Mouse (Mus musculus) forebrain, embryonic 15.5 days (tissue): ENCODE measurements at regions not wholly inside any gene's neighbourhood (a gene's known extent, or its start where the extent isn't known, plus 50 kb on each side); places are given as distances from the start of the nearest gene placed in this dataset.

Experiments used
- ATAC-seq: fragments of 200-750 bp; cut with Nextera tagmentation; replicated peaks from 2 replicates; pipeline ENCODE4 v1.8.0; 2017; ENCODE audit warnings: mild to moderate bottlenecking, moderate TSS enrichment, moderate library complexity
- H3K27ac ChIP-seq: fragments of 300-500 bp; sonication (generic); replicated peaks from 2 replicates; pipeline ENCODE4 v1.5.1; 2015; ENCODE audit warnings: mild to moderate bottlenecking, inconsistent platforms
- H3K27me3 ChIP-seq: fragments of 300-500 bp; sonication (generic); 2 replicates; pipeline ENCODE4 v1.6.1; 2015; ENCODE audit warnings: inconsistent platforms
- H3K36me3 ChIP-seq: fragments of 300-500 bp; sonication (generic); 2 replicates; pipeline ENCODE4 v1.6.1; 2015; ENCODE audit warnings: mild to moderate bottlenecking, inconsistent platforms
- H3K4me1 ChIP-seq: fragments of 300-500 bp; sonication (generic); 2 replicates; pipeline ENCODE4 v1.6.1; 2015; ENCODE audit warnings: inconsistent platforms
- H3K4me2 ChIP-seq: fragments of 300-500 bp; sonication (generic); replicated peaks from 2 replicates; pipeline ENCODE4 v1.6.1; 2015; ENCODE audit warnings: mild to moderate bottlenecking, inconsistent platforms
- H3K4me3 ChIP-seq: fragments of 300-500 bp; sonication (generic); 2 replicates; pipeline ENCODE4 v1.5.1; 2015; ENCODE audit warnings: mild to moderate bottlenecking, inconsistent platforms
- H3K9ac ChIP-seq: fragments of 300-500 bp; sonication (generic); replicated peaks from 2 replicates; pipeline ENCODE4 v1.6.1; 2015; ENCODE audit warnings: mild to moderate bottlenecking, inconsistent platforms
- H3K9me3 ChIP-seq: fragments of 300-500 bp; sonication (generic); 2 replicates; pipeline ENCODE4 v1.6.1; 2016; ENCODE audit warnings: inconsistent platforms
- WGBS: fragments of 180-500 bp; shearing (Covaris S2); methylation state at CpG from one replicate; pipeline ENCODE4 v1.1.7; 2015; ENCODE audit warnings: mixed read lengths; 5-methylcytosine and 5-hydroxymethylcytosine counted together

DNA sequence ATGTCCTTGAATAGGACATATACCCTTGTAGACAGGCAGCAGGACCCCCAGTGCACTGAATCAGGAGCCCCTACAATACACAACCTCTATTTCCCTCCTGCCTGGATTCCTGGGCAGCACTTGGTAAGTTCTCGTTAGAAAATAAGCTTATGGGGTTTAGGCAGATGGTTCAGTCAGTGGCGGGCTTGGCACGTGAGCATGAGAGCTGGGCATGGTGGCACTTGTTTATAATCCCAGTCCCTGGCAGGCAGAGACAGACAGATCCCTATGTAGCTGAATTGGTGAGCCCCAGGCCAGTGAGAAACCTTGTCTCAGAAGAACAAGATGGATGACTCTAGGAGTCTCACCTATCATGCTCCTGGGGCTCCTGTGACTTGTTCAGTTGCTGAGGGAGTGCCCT, 198.9 kb downstream of the Gadd45g start:
- 45% methylated on average over 3 of the region's 3 CpGs for WGBS
- no peak overlapping the region for H3K4me3 ChIP-seq
- no peak overlapping the region for H3K4me2 ChIP-seq
- H3K9me3 ChIP-seq = no peaks in the 10 kb centered on the region
- 0 out of 2 replicates have a peak overlapping the region, but pooled peaks have one; percentile 24 for H3K27ac ChIP-seq
- H3K36me3 ChIP-seq = no peaks in the 10 kb centered on the region
- no peak overlapping the region for H3K9ac ChIP-seq
- H3K4me1 ChIP-seq = peaks cover 46% of the 10 kb centered on the region
- H3K27me3 ChIP-seq = no peaks in the 10 kb centered on the region
- 0 out of 2 replicates have a peak, but pooled peaks have one; percentile 18 for ATAC-seq

DNA sequence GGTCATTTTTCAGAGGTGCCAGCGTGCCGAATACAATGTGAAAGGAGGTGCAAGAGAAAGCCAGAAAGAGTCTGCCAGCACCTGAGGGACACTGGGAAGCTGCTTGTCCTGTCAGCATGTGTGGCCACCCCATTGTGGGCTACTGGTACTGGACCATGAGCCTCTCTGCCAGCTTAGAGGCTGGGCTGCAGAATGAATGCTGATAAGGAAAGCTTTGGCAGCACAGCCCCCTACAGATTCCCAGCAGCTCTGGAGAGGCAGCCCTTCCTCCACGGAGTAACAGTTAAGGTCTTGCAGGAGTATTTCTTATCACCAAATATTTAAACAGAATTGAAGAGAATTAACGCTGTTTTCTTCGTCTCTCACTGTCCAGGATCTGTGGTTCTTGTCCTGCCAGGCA, 199.5 kb downstream of the Gadd45g start:
- Histone ChIP-seq H3K4me1 (peaks cover 46% of the 10 kb centered on the region), H3K27me3 (no peaks in the 10 kb centered on the region), H3K9ac (0 out of 2 replicates have a peak overlapping the region, but pooled peaks have one; percentile 16), H3K4me3 (no peak overlapping the region), H3K4me2 (no peak overlapping the region), H3K27ac (peak overlapping the region; percentile 24; the same call in 1 of the 2 replicates), H3K9me3 (no peaks in the 10 kb centered on the region), H3K36me3 (no peaks in the 10 kb centered on the region)
- 53% methylated on average over 5 of the region's 5 CpGs for WGBS
- ATAC-seq = peak; percentile 31; the same call in 1 of the 2 replicates

DNA sequence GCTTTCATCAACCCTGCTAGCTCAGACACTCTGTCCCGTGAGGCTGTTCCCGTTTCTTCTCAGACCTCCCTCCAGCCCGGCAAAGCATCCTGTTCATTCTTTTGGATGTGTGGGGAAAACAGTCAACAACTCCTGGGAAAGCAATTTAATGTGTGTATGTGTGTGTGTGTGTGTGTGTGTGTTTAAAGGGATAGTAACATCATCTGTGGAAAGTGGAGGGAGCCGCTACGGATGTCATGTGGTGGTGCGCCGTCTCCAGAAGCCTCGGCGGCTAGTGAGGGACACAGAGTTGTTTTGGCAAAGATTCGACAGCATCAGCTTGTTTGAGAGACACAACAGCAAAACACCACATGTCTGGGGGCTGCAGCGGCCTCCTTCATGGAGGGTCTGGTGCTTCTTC, 200.2 kb downstream of the Gadd45g start:
- Histone ChIP-seq H3K9ac (no peak overlapping the region), H3K36me3 (no peaks in the 10 kb centered on the region), H3K4me2 (no peak overlapping the region; the same call in 1 of the 2 replicates), H3K27ac (peak overlapping the region; percentile 24; the same call in 1 of the 2 replicates), H3K4me3 (no peak overlapping the region), H3K27me3 (no peaks in the 10 kb centered on the region), H3K9me3 (no peaks in the 10 kb centered on the region), H3K4me1 (peaks cover 40% of the 10 kb centered on the region)
- 0 out of 2 replicates have a peak, but pooled peaks have one; percentile 17 for ATAC-seq
- WGBS = 42% methylated on average over 11 of the region's 11 CpGs

DNA sequence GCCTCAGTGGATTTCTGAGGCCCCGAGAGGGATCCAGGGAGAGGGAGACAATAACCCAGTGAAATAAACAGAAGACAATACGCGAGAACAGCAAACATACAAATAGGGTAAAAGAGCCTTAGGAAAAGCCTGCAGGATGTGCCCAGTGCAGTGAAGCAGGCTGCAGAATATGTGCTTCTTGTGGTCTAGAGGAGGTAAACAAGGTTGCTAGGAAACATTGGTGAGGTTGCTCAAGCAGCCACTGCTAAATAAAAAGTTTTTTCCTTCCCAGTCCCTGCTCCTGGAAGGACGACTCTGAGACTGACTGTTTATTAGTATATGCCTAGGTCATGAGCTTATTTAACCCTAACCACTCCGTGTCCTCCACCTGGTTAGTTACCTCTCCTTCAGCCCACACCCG, 201.5 kb downstream of the Gadd45g start:
- no peak overlapping the region for H3K9ac ChIP-seq
- H3K27me3 ChIP-seq = no peaks in the 10 kb centered on the region
- no peak overlapping the region for H3K4me3 ChIP-seq
- H3K9me3 ChIP-seq = no peaks in the 10 kb centered on the region
- peaks cover 30% of the 10 kb centered on the region for H3K4me1 ChIP-seq
- no peaks in the 10 kb centered on the region for H3K36me3 ChIP-seq
- no peak overlapping the region for H3K27ac ChIP-seq
- no peak for ATAC-seq
- H3K4me2 ChIP-seq = no peak overlapping the region
- 67% methylated on average over 6 of the region's 6 CpGs for WGBS

DNA sequence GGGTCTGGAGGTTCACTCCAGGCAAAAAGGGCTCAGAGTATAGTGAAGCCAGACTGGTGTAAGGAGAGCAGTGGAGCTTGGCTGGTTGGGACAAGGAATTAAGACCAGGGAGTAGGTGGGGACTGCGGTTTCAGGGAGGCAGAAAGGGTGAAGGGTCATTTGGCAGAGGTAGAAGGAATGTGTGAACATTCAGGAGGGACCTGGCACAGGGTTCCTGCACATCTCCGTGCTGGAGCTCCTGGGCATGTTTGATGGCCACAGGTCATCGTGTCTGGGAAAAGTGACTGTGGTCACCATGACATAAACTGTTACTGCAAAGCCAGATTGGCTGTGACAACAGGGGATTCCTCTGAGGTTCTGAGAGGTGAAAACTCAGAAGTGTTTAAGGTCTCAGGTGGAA, 202.3 kb downstream of the Gadd45g start:
- ATAC-seq = no peak
- no peak overlapping the region for H3K9ac ChIP-seq
- peaks cover 30% of the 10 kb centered on the region for H3K4me1 ChIP-seq
- no peaks in the 10 kb centered on the region for H3K36me3 ChIP-seq
- H3K4me2 ChIP-seq = no peak overlapping the region
- H3K9me3 ChIP-seq = no peaks in the 10 kb centered on the region
- no peak overlapping the region for H3K27ac ChIP-seq
- WGBS = 92% methylated on average over 3 of the region's 3 CpGs
- H3K4me3 ChIP-seq = no peak overlapping the region
- no peaks in the 10 kb centered on the region for H3K27me3 ChIP-seq

DNA sequence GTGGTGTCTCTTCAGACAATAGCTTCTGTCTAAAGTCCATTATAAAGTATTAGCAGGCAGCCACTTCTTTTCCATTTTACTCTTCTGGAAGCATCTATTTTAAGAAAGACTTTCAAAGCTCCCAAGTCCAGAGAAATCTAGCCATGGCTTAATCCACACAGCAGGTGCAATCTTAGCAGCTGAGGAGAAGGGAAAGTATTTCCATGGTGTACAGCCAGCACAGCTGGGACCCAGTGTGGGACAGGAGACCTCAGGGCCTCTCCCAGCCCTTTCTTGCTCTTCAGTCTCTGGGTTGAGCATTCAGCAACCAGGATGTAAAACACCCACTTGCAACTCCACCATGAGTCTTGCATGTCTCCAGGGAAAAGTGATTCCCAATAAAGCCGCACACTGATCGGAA, 202.8 kb downstream of the Gadd45g start:
- Histone ChIP-seq H3K36me3 (no peaks in the 10 kb centered on the region), H3K9me3 (no peaks in the 10 kb centered on the region), H3K4me2 (no peak overlapping the region), H3K4me1 (peaks cover 30% of the 10 kb centered on the region), H3K9ac (no peak overlapping the region), H3K4me3 (no peak overlapping the region), H3K27me3 (no peaks in the 10 kb centered on the region), H3K27ac (no peak overlapping the region)
- 98% methylated on average over 2 of the region's 2 CpGs for WGBS
- ATAC-seq = no peak

DNA sequence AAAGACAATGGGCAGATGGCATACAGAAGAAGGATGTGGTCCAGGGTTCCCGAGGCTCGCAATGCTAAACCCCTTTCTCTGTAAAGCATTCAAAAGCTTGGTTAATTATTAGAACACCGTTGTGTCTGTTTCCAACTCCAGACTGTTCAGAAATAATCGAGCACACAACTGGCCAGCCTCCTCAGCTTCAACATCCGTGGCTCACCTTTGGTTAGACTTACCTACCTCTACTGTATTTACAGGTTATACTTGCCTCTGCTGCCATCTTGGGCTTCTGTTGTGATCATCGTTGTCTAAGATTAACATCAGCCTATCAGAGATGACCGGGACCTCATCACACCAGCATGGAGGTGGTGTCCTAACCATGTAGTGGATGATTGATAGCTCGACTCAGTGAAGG, 209.3 kb downstream of the Gadd45g start:
- no peak overlapping the region for H3K4me2 ChIP-seq
- no peak for ATAC-seq
- H3K9me3 ChIP-seq = no peaks in the 10 kb centered on the region
- H3K27me3 ChIP-seq = no peaks in the 10 kb centered on the region
- no peak overlapping the region for H3K9ac ChIP-seq
- no peak overlapping the region for H3K27ac ChIP-seq
- no peak overlapping the region for H3K4me3 ChIP-seq
- H3K36me3 ChIP-seq = no peaks in the 10 kb centered on the region
- 91% methylated on average over 8 of the region's 8 CpGs for WGBS
- no peaks in the 10 kb centered on the region for H3K4me1 ChIP-seq

DNA sequence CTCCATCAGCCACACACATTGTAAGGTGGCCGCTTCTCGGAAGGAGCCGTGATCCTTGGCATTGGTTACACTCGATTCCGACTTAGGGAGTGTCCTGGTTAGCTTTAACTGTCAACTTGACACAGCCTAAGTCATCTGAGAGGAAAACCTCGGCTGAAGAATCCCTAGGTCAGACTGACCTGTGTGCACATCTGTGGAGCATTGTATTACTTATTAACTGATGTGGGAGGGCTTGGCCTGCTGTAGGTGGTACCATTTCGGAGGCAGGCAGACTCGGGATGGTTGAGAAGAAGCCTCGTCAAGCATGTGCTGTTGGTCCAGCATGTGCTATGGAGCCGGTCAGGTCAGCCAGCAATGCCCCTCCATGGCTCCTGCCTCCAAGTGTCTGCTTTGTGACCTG, 211.0 kb downstream of the Gadd45g start:
- H3K9ac ChIP-seq = no peak overlapping the region
- no peak for ATAC-seq
- WGBS = 94% methylated on average over 10 of the region's 10 CpGs
- H3K9me3 ChIP-seq = no peaks in the 10 kb centered on the region
- H3K27ac ChIP-seq = no peak overlapping the region
- no peaks in the 10 kb centered on the region for H3K27me3 ChIP-seq
- H3K4me3 ChIP-seq = no peak overlapping the region
- no peak overlapping the region for H3K4me2 ChIP-seq
- no peaks in the 10 kb centered on the region for H3K36me3 ChIP-seq
- H3K4me1 ChIP-seq = no peaks in the 10 kb centered on the region

DNA sequence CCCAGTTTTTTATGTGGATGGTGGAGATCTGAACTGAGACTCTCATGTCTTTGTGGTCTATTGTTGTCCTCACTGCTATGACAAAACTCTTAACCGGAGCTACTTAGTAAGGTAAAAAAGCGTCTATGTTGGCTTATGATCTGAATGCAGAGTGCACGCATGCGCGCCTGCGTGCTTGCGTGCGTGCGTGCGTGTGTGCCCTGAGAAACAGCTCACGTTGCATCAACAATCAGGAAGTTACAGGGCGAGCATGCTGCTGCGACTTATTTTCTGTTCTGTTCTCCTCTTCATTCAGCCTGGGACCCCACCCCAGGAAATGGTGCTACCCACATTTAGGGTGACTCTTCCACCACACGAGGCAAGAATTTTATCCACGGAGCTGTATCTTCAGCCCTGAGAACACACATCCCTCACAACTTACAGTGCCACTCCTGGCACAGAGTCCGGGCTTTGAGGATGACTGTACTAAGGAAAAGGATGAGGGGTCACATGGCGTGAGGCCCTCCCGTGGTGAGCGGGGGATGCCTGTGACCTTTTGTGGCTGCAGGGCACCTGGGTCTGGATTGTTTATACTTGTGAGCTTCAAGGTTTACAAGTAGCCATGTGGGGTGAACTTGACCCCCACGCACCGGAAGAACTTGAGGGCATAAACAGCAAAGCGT, 213.4 kb downstream of the Gadd45g start:
- no peak for ATAC-seq
- Histone ChIP-seq H3K4me2 (no peak overlapping the region), H3K9me3 (no peaks in the 10 kb centered on the region), H3K4me3 (no peak overlapping the region), H3K27me3 (no peaks in the 10 kb centered on the region), H3K9ac (no peak overlapping the region), H3K27ac (no peak overlapping the region), H3K36me3 (no peaks in the 10 kb centered on the region), H3K4me1 (no peaks in the 10 kb centered on the region)
- WGBS = 94% methylated on average over 22 of the region's 22 CpGs

DNA sequence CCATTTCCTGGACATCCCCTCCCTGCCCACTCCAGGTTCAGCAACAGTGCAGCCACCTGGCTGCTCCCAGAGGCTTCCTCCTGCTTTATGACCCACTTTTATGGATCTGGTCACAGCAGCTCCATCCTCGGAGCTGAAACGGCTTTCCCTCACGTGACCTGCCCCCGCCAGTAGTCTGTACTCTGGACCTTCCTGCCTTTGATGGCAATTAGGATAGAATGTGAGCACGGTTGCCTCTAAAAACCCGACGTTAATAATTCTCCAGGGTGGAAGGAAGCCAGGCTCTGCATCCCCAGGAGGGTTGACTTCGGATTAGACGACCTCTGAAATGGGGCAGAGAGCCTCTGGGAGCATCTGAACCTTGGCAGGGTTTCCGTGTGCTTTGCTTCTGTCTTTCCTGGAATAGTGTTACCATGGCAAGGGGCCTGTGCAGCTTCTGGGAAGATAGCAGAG, 214.0 kb downstream of the Gadd45g start:
- no peak overlapping the region for H3K4me2 ChIP-seq
- 78% methylated on average over 10 of the region's 10 CpGs for WGBS
- no peaks in the 10 kb centered on the region for H3K27me3 ChIP-seq
- H3K36me3 ChIP-seq = no peaks in the 10 kb centered on the region
- no peaks in the 10 kb centered on the region for H3K9me3 ChIP-seq
- H3K4me3 ChIP-seq = no peak overlapping the region
- no peak overlapping the region for H3K27ac ChIP-seq
- H3K9ac ChIP-seq = no peak overlapping the region
- ATAC-seq = no peak
- H3K4me1 ChIP-seq = no peaks in the 10 kb centered on the region

DNA sequence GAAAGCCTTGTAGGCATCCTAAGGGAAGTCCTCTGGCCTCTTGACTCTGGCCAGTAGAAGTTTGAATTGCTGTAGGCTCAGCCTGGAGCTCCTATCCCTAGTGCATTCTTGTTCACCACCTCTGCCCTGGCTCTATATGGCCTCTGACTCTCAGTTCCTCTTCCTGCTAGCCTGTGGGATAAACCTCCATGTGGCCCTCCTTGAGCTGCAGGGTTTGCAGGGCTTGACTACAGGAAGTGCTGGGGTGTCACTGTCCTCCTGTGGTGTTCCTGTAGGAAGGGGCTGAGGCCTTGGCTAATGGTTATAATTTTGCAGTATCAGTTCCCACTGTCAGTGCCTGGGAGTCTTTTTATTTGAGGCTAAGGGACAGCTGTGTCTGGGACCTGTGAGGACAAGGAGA, 215.0 kb downstream of the Gadd45g start:
- Histone ChIP-seq H3K27ac (no peak overlapping the region), H3K27me3 (no peaks in the 10 kb centered on the region), H3K9me3 (no peaks in the 10 kb centered on the region), H3K4me2 (no peak overlapping the region), H3K36me3 (no peaks in the 10 kb centered on the region), H3K9ac (no peak overlapping the region), H3K4me1 (no peaks in the 10 kb centered on the region), H3K4me3 (no peak overlapping the region)
- no peak for ATAC-seq

DNA sequence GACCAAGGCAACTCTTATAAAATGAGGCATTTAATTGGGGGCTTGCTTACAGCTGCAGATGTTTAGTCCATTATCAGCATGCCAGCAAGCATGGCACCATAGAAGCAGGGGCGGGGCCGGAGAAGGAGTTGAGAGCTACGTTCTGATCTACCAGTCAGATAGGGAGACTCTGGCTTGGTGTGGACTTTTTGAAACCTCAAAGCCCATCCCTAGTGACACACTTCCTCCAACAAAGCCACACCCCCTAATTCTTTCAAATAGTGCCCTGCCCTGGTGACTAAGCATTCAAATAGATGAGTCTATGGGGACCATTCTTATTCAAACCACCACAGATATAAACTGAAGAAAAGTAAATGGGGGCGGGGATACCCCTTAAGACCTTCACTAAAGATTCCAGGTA, 215.4 kb downstream of the Gadd45g start:
- H3K36me3 ChIP-seq = no peaks in the 10 kb centered on the region
- H3K9ac ChIP-seq = no peak overlapping the region
- H3K4me2 ChIP-seq = no peak overlapping the region
- ATAC-seq = no peak
- H3K4me3 ChIP-seq = no peak overlapping the region
- H3K4me1 ChIP-seq = no peaks in the 10 kb centered on the region
- H3K9me3 ChIP-seq = no peaks in the 10 kb centered on the region
- 93% methylated on average over 4 of the region's 4 CpGs for WGBS
- H3K27ac ChIP-seq = no peak overlapping the region
- H3K27me3 ChIP-seq = no peaks in the 10 kb centered on the region

DNA sequence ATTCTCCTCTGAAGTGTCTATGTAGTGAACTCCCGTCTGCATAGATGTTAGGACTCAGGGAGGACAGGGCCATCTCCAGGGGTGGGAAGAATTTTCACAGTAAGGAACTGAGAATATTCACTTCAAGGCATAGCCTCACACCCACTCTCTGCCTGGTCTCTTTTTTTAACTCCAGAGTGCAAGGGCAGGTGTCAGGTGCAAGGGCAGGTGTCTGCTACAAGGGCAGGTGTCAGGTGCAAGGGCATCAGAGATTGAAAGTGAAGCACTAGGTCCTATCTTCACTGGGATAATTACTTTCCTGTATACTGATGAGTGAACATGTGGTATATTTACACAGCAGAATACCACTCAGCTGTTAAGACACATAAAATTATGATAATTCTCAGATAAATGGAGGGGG, 216.1 kb downstream of the Gadd45g start:
- Histone ChIP-seq H3K4me2 (no peak overlapping the region), H3K4me3 (no peak overlapping the region), H3K9me3 (no peaks in the 10 kb centered on the region), H3K36me3 (no peaks in the 10 kb centered on the region), H3K9ac (no peak overlapping the region), H3K27me3 (no peaks in the 10 kb centered on the region), H3K27ac (no peak overlapping the region), H3K4me1 (no peaks in the 10 kb centered on the region)
- no peak for ATAC-seq
- 82% methylated on average over 1 of the region's 1 CpGs for WGBS
